Mouse (Mus musculus) small intestine, adult 2 months (tissue): ENCODE measurements around the gene Lce1h.

Source experiments
- CTCF ChIP-seq: fragments of 200-500 bp; IDR thresholded peaks from 2 replicates; pipeline ENCODE4 v1.5.1; 2012; ENCODE audit warnings: low read depth, mild to moderate bottlenecking, control low read depth, inconsistent platforms, low read length, moderate library complexity, mixed read lengths; ENCODE audit not compliant: insufficient replicate concordance, insufficient read length; ENCODE audit errors: extremely low read depth
- POLR2A ChIP-seq: fragments of 200-500 bp; IDR thresholded peaks from 2 replicates; pipeline ENCODE4 v1.6.1; 2012; ENCODE audit warnings: low read depth, mild to moderate bottlenecking, control low read depth, inconsistent platforms, low read length, moderate library complexity

DNA sequence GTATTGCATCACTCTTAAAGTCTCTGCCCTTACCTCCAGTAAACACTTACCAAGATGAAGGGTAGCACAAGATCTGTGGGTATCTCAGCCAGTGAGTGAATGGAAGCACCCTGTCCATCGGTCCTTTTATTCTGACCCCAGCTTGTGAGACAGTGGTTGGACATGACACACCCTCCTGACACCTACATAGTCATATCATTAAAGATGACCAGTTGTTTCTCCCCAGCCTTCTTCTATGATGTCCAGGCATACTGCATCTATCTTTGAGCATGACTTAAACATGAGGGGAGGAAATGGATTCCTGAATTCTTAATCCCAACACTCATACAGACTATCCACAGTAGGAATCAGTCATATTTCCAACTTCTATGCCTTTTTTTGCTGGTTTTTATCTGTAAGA, 25.5 kb upstream of the Lce1h start, which contains the start of gene Lce1j:
- no peak for TF ChIP-seq POLR2A
- no peak for TF ChIP-seq CTCF
